Mouse (Mus musculus) megakaryocyte progenitor cell, adult 5-6 weeks (primary cell): ENCODE data around the gene Ninj1. TPM values are rescaled to one million over a fixed set of nuclear protein-coding genes. Genes with fewer than 3 reads are reported as not detected.

ENCODE experiments used
- ATAC-seq: replicated peaks from 2 replicates; pipeline ENCODE4 v1.8.0; 2016; ENCODE audit warnings: mild to moderate bottlenecking, moderate TSS enrichment, inconsistent platforms; ENCODE audit not compliant: poor library complexity
- total RNA-seq, 2 experiments: library from RNA; stranded (forward) in 1 of 2; stranded (reverse) in 1 of 2; fragments of 157-497, 149-512 nt in 1 of 2; fragments of 200-1000 nt in 1 of 2; gene quantifications; 2 replicates each; pipeline versions ENCODE4 v1.2.3 to v1.2.4; 2015 to 2017

Gene Ninj1
- total RNA-seq, 2 experiments from 2014 or later, result 38.4 to 68.2 TPM

DNA sequence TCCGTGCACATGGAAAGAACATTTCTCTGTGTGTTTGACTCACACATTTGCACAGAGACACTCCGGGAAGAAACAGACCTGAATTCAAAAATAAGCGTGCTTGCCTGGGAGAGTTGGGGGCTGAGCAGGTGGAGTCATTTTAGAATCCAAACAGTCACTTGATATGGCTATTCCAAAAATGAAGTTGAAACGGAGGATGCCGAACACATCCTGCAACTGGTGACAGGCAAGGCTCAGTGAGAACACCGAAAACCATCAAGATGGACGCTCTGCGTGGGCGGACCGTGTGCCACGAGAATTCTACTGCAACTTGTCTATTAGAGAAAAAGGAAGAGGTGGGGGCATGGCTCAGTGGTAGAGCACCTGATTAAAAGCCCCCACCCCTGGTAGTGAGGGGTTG, 16.7 kb upstream of the Ninj1 start:
- no peak for ATAC-seq

- no peak for ATAC-seq
These were observed 15.6 kb upstream of the Ninj1 start for GRCm38 (mm10) chr13:49171729-49172128.

GRCm38 (mm10) chr13:49172335-49172734, 14.9 kb upstream of the Ninj1 start:
- no peak for ATAC-seq

- peak; percentile 96 for ATAC-seq
These were observed 14.2 kb upstream of the Ninj1 start for GRCm38 (mm10) chr13:49172971-49173596.

DNA sequence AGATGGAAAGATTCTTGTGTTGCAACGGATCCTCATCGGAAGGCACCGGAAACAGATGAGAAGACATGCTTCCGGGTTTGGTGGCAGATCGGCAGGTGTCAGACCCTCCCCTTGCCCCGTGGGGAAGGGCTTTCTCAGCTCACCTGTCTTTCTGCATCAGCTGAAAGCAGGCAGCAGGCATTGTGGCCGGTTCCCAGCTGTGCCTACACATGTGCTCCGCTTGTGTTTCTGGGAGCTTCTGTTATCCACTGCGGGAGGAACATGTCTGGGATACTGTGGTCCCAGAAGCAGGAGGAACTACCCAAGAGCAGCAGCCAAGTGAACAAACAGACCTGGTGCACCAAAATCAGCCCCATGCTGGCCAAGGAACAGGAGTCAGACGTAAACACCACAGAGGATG, 11.8 kb upstream of the Ninj1 start:
- no peak for ATAC-seq

DNA sequence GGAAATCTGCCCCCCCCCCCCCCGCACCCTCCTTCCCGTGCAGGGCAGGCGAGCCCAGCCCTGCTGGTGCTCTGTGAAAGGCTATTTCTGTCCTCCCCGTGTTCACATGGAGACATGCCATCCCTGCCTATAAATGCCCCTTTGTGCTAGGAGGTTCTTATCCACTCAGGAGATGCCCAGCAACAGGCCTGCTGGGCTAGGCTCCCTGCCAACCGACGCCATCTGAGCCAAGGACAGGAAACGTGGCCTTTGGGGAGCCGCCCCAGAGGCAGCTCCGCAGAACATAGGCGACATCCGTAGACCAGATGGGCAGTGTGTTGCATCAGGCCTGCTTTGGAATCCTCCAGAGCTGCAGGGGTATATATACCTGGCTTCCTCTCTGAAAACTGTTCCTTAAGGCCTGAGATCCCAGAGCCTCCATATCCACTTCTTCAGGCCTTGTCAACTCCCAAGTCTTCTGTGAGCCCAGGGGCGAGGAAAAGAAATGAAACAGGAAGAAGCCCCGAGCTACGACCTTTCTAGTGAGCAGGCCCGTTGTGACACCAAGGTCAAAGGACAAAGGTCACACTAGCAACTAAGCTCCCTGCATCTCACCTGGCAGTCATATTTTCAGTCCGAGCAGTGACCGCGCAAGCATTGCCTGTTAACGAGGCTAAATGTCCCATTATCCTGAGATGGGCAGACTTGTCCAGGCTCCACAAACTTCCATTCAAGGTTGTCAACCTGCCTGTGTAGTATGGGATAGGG, 8.3 kb upstream of the Ninj1 start:
- peak; percentile 72 for ATAC-seq

DNA sequence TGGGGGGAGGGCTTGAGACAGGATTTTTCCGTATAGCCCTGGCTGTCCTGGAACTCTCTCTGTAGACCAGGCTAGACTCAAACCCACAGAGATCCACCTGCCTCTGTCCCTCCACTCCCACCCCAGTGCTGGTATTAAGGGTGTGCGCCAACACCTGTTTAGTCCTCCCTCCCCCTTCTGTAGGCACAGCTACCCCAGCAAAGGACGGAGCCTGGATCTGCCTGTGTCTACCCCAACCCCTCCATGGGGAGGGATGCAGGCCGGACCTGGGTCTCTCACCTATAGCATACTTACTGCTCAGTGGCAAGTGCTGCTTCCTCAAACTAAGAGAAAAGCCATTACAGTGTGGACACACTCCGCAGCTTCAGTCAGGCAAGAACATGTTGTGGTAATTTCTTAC, 7.0 kb upstream of the Ninj1 start:
- ATAC-seq, result peak; percentile 21; the same call in 1 of the 2 replicates

DNA sequence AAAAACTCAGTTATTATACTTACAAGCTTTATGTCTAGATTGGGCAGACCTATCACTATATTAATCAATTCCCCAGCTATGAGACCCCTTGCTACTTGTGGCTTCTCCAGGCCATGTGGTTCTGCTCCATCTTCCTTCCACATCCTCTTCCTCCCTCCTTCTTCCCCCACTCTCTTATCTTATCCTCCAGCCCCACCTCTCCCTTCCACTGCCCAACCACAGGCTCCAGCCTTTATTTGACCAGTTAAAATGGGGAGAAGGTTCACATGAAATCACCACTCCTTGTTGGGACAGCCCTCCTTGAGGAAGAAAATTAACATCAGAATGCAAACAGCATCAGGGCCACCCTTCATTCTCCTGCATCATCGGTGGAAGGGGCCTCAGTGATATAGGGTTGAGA, 6.6 kb upstream of the Ninj1 start:
- ATAC-seq, result no peak

DNA sequence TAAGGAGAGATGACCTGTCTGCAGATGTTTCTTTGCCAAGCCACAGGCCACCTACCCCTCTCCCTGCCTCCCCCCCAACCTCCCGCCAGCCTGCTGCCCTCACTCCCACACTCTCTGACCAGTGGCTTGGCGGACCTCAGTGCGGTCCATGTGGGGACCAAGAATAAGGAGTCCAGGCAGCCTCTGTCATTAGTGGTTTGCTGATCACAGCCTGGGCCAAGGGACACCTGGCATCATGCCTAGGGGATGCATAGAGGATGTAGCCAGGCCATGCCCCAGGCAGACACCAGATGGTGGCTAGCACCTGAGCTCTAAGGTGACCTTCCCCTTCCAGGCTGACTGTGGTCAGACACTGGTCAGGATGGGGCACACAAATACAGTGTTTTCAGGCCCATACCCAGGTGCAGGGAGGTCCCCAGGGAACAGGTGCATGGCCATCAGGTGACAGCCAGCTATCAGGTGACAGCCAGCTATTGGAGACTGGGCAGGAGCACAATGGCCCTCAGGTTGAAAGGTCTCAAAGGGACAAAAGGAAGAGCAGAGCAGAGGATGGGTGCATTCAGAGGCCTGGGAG, 5.8 kb upstream of the Ninj1 start:
- ATAC-seq, result no peak

DNA sequence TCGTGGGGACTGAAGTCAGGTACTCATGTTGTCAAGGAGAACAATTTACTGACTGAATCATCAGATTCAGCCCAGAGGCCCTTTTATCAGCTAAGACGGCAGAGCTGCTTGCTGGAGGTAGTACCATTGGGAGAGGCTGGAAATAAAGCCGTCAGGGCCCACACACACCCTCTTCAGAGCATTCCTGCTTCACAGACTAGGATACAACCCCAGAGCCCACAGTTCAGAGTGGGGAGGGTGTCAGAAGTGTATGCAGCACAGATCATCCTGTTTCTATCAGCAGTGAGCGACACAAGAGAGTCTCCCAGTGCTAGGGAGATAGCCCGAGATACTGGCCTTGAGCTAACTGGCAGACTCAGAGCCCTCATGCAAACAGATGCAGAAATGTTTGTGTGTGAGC, 4.1 kb upstream of the Ninj1 start:
- no peak for ATAC-seq

- ATAC-seq, result no peak
These were observed 3.6 kb upstream of the Ninj1 start for GRCm38 (mm10) chr13:49183646-49184045.

DNA sequence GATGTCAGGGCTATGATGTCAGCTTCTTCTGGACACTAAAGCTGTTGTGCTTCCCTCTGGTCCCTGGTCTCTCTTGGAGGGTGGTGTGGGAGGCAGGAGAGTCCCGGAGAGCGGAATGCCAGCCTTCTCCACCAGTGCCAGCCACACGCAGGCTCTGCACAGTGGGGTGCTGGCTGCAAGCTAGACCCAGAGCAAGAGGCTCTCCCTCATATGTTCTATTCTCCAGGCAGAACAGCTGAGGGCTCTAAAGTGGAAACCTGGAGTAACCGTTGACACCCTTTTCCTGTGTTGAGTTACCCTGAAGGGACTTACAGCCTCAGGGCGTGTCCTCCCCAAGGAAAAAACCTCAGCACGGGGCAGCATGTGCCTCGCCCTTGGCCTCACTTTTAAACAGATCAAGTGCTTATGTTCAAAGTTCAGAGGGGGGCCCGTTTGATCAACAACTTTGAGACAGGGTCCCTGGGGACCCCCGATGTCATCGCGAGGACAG, 442 bp upstream of the Ninj1 start:
- ATAC-seq, result 0 out of 2 replicates have a peak, but pooled peaks have one; percentile 4

- no peak for ATAC-seq
These were observed 1.1 kb downstream of the Ninj1 start for GRCm38 (mm10) chr13:49188219-49188965.

DNA sequence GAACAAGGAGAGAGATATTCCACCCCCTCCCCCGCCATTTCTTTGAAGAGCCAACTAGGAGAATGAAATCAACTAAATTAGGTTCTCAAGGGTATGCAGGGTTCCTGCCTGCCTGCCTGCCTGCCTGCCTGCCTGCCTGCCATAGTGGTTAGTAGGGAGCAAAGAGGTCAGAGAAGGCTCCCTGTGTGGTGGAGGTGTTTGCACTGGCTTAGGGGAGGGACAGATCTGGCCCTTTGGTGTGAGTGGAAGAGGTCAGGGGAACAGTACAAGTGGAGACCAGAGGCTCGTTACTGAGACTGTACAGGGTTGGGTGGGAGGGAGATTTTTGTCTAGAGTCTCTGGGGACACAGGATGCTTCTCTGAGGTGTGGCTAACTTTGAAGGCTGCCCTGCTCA, 1.7 kb downstream of the Ninj1 start:
- ATAC-seq, result no peak

DNA sequence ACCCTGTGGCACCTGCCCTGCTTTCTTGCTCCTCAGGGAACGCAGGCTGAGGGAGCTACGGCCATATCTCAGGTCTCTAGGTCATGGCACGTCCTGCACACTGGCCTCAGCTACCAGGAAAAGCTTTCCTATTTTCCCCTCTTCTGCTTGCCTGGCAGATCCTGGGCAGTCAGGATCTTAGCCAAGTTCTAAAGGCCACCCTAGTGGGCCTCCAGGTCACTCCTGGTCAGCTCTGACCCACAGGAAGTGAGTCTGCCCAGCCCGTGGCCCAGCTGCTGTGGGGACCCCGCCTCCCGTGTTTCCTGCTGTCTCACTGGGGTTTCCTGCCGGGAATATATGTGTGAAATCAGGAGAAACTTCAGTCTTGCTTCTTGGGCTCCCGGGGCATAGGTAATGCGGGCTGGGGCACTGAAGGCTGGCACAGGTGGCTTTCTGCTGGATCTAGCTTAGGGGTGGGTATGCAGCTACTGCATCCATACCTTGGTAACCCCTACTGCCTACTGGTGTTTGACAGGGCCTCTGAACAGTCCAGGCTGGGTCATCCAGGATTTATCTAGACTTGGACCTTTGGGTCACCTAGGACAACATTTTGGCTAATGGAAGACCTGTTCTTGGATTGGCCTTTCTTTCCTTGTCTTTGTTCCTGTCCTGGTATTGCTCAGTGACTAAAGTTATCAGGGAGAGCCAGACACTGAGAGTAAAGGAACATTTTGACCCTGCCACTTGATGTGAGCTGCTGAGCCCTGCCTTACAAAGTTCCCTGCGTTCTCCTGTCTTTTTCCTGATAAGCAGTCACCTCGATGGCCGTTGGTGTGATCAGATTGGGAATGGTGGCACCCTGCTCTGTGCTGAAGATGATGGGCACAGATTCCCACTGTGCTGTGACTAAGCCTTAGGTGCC, 2.9 kb downstream of the Ninj1 start:
- ATAC-seq, result no peak

- no peak for ATAC-seq
These were observed 3.8 kb downstream of the Ninj1 start for GRCm38 (mm10) chr13:49190876-49191672.

DNA sequence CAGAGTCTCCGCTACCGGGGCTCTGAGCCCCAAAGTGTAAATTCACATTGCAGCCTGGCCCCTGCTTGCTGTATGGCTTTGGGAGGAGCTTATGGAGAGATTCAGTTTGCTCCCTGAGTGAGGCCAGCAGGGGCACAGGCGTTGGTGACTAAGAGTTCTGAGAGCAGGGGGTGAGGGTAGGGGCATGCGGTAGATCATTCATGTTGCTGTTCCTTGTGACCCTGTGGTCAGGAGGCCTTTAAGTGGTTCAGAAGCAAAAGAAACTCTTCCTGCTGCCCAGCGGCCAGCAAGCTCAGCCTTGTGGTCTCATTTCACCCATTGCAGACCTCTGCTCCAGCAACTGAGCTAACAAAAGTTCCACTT, 4.4 kb downstream of the Ninj1 start:
- ATAC-seq, result peak; percentile 31

- no peak for ATAC-seq
These were observed 5.0 kb downstream of the Ninj1 start for GRCm38 (mm10) chr13:49192156-49192855.

DNA sequence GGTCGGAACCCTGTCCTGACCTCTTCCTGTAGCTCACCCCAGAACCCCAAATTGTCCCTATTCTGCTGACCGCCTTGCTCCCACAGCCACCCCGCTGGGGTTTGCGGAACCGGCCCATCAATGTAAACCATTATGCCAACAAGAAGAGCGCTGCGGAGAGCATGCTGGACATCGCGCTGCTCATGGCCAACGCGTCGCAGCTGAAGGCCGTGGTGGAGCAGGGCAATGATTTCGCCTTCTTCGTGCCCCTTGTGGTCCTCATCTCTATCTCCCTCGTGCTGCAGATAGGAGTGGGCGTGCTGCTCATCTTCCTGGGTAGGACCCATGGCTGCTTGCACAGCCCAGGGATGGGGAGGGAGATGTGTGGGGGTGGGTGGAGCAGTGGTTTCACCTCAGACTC, 6.4 kb downstream of the Ninj1 start:
- ATAC-seq, result no peak
